Comparison of ENCODE assay signal across 8 mouse cellular contexts in the genomic region with DNA sequence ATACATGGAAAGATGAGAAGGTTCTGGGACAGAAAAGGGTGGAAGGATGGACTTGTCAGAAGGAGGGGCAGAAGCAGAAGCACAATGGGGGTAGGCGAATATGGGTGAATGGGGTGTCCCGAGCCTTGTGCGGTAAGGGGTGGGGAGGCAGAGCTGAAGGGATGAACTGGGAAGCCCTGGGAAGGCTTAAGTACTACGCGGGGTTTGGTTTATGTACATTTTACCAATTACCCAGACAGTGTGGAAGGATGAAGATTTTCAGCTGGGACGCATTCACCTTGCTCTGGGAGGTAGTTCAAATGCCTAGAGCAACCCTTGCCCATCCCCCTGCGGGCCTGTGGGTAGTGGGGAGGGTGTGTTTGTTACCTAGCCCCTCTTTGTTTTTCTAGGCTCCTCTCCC. TPM values are rescaled to one million over a fixed set of nuclear protein-coding genes. Genes with fewer than 3 reads are reported as not detected.
A peak's percentile ranks its signal among the peaks of the same experiment; 100 is the strongest.
DNase-seq lines count a peak whose midpoint lies in the region; ATAC-seq and TF ChIP-seq lines count a peak whose summit lies in the region.

No protein-coding gene starts in this region.

- H3K27me3 ChIP-seq in thymus, adult 2 months (ENCODE audit: control insufficient read depth, insufficient read depth, low read length) = no peaks in the 10 kb centered on the region
- 0 out of 2 replicates have a peak, but pooled peaks cover 2% of the 10 kb centered on the region for H3K27me3 ChIP-seq in limb, embryonic 15.5 days
- no peaks in the 10 kb centered on the region; the same call in 1 of the 2 replicates for H3K27me3 ChIP-seq in stomach, postnatal 0 days (ENCODE audit: control insufficient read depth, insufficient read depth, low read length)

- ATAC-seq in limb, embryonic 15.5 days (ENCODE audit: insufficient number of reproducible peaks, low FRiP score, low TSS enrichment, low read depth) = no peak
- ATAC-seq in stomach, postnatal 0 days (ENCODE audit: low FRiP score, low TSS enrichment) = no peak
- no peak for ATAC-seq in monocyte, adult 5-6 weeks (replicated peaks; ENCODE audit: insufficient number of reproducible peaks, low FRiP score, low TSS enrichment, poor library complexity, severe bottlenecking)

- WGBS in thymus, adult 2 months = 75% methylated on average over 7 of the region's 7 CpGs
- 25% methylated on average over 7 of the region's 7 CpGs for WGBS in limb, embryonic 15.5 days
- WGBS in stomach, postnatal 0 days = 30% methylated on average over 7 of the region's 7 CpGs

- H3K36me3 ChIP-seq in thymus, adult 2 months (ENCODE audit: control insufficient read depth, insufficient read depth, low read length) = 0 out of 2 replicates have a peak, but pooled peaks cover 3% of the 10 kb centered on the region
- peaks cover 21% of the 10 kb centered on the region for H3K36me3 ChIP-seq in limb, embryonic 15.5 days
- no peaks in the 10 kb centered on the region for H3K36me3 ChIP-seq in stomach, postnatal 0 days (ENCODE audit: control insufficient read depth, insufficient read depth, low read length)

- peaks cover 41% of the 10 kb centered on the region for H3K4me1 ChIP-seq in thymus, adult 2 months (replicated peaks; ENCODE audit: control insufficient read depth, insufficient read depth, low read length)
- peaks cover 28% of the 10 kb centered on the region for H3K4me1 ChIP-seq in limb, embryonic 15.5 days
- peaks cover 4% of the 10 kb centered on the region for H3K4me1 ChIP-seq in stomach, postnatal 0 days (replicated peaks; ENCODE audit: control insufficient read depth, insufficient read depth)

- H3K9ac ChIP-seq in limb, embryonic 15.5 days = peak overlapping the region; percentile 60
- H3K9ac ChIP-seq in stomach, postnatal 0 days (ENCODE audit: low read length) = peak overlapping the region; percentile 70

- H3K27ac ChIP-seq in thymus, adult 2 months (ENCODE audit: control insufficient read depth, insufficient read depth, low read length) = peak overlapping the region; percentile 94
- H3K27ac ChIP-seq in limb, embryonic 15.5 days = peak overlapping the region; percentile 51; the same call in 1 of the 2 replicates
- peak overlapping the region; percentile 65; the same call in 1 of the 2 replicates for H3K27ac ChIP-seq in stomach, postnatal 0 days (replicated peaks)

- no peak for TF ChIP-seq CTCF in thymus, adult 2 months (IDR thresholded peaks at IDR 0.05; ENCODE audit: borderline replicate concordance, control insufficient read depth, extremely low read depth, insufficient read depth, low read length, poor library complexity)
- no peak for TF ChIP-seq CTCF in stomach, postnatal 0 days (IDR thresholded peaks at IDR 0.05; ENCODE audit: low read depth)

- peak; percentile 49 for DNase-seq in cerebellum, adult 9-11 months
- DNase-seq in cerebellum, postnatal 36 days = no peak
- no peak for DNase-seq in thymus, adult 2 months
- DNase-seq in thymus, postnatal 25 days = no peak
- DNase-seq in stomach, postnatal 0 days (ENCODE audit: low spot score) = no peak
- no peak for DNase-seq in urinary bladder, adult 2 months (ENCODE audit: low spot score)

- no peaks in the 10 kb centered on the region for H3K9me3 ChIP-seq in limb, embryonic 15.5 days
- no peaks in the 10 kb centered on the region for H3K9me3 ChIP-seq in stomach, postnatal 0 days (ENCODE audit: control insufficient read depth, low read length)

- no peak for TF ChIP-seq POLR2A in thymus, adult 2 months (IDR thresholded peaks at IDR 0.05; ENCODE audit: control insufficient read depth, extremely low read depth, insufficient read depth, low read length, poor library complexity)

- peak overlapping the region; percentile 91 for H3K4me3 ChIP-seq in thymus, adult 2 months (ENCODE audit: control insufficient read depth, insufficient read depth, low read length)
- H3K4me3 ChIP-seq in limb, embryonic 15.5 days = peak overlapping the region; percentile 59
- H3K4me3 ChIP-seq in stomach, postnatal 0 days (ENCODE audit: low read depth, low read length) = peak overlapping the region; percentile 54

- TF ChIP-seq EP300 in stomach, postnatal 0 days (optimal IDR thresholded peaks at IDR 0.05) = no peak

- H3K4me2 ChIP-seq in limb, embryonic 15.5 days = peak overlapping the region; percentile 88
- H3K4me2 ChIP-seq in stomach, postnatal 0 days (replicated peaks; ENCODE audit: low read depth) = peak overlapping the region; percentile 92

RNA-seq across cellular contexts. Expression of gene Rad9a, which starts 0.7 kb away (rescaled TPM):
- polyA plus RNA-seq in thymus, adult 2 months (2012; rRNA removed) = 119 and 143 TPM in 2 replicates
- 31.6 and 33.5 TPM in 2 replicates for polyA plus RNA-seq in limb, embryonic 15.5 days (2015; fragmentation: Nextera tagmentation; extraction: Ambion mirVana)
- 11.0 and 11.3 TPM in 2 replicates for polyA plus RNA-seq in stomach, postnatal 0 days (2015; fragmentation: Nextera tagmentation; extraction: Ambion mirVana)
- 19.2 and 23.2 TPM in 2 replicates for polyA plus RNA-seq in urinary bladder, adult 2 months (2012; rRNA removed)
- 19.1 to 26.3 TPM (median 20.7 TPM) in 3 replicates for total RNA-seq in monocyte, adult 5-6 weeks (2017)

RNA-seq across cellular contexts. Expression of gene Ppp1ca, which starts 10.3 kb away (rescaled TPM):
- polyA plus RNA-seq in thymus, adult 2 months (2012; rRNA removed) = 897 and 1,014 TPM in 2 replicates
- 759 and 834 TPM in 2 replicates for polyA plus RNA-seq in limb, embryonic 15.5 days (2015; fragmentation: Nextera tagmentation; extraction: Ambion mirVana)
- 497 and 506 TPM in 2 replicates for polyA plus RNA-seq in stomach, postnatal 0 days (2015; fragmentation: Nextera tagmentation; extraction: Ambion mirVana)
- polyA plus RNA-seq in urinary bladder, adult 2 months (2012; rRNA removed) = 257 and 304 TPM in 2 replicates
- total RNA-seq in monocyte, adult 5-6 weeks (2017) = 479 to 544 TPM (median 541 TPM) in 3 replicates

RNA-seq across cellular contexts. Expression of gene Tbc1d10c, which starts 11.1 kb away (rescaled TPM):
- polyA plus RNA-seq in thymus, adult 2 months (2012; rRNA removed) = 622 and 718 TPM in 2 replicates
- polyA plus RNA-seq in limb, embryonic 15.5 days (2015; fragmentation: Nextera tagmentation; extraction: Ambion mirVana) = 3.9 and 4.5 TPM in 2 replicates
- 2.3 and 2.9 TPM in 2 replicates for polyA plus RNA-seq in stomach, postnatal 0 days (2015; fragmentation: Nextera tagmentation; extraction: Ambion mirVana)
- 2.9 and 3.9 TPM in 2 replicates for polyA plus RNA-seq in urinary bladder, adult 2 months (2012; rRNA removed)
- total RNA-seq in monocyte, adult 5-6 weeks (2017) = 71.5 to 178 TPM (median 83.5 TPM) in 3 replicates

RNA-seq across cellular contexts. Expression of gene Clcf1, which starts 11.9 kb away (rescaled TPM):
- polyA plus RNA-seq in thymus, adult 2 months (2012; rRNA removed) = 32.9 and 36.1 TPM in 2 replicates
- 8.1 and 8.4 TPM in 2 replicates for polyA plus RNA-seq in limb, embryonic 15.5 days (2015; fragmentation: Nextera tagmentation; extraction: Ambion mirVana)
- 3.2 and 3.6 TPM in 2 replicates for polyA plus RNA-seq in stomach, postnatal 0 days (2015; fragmentation: Nextera tagmentation; extraction: Ambion mirVana)
- 10.8 and 13.1 TPM in 2 replicates for polyA plus RNA-seq in urinary bladder, adult 2 months (2012; rRNA removed)
- 10.2 to 28.8 TPM (median 19.7 TPM) in 3 replicates for total RNA-seq in monocyte, adult 5-6 weeks (2017)

RNA-seq across cellular contexts. Expression of gene AC109138.7, which starts 12.0 kb away (rescaled TPM):
- polyA plus RNA-seq in thymus, adult 2 months (2012; rRNA removed) = not detected in 2 replicates
- polyA plus RNA-seq in limb, embryonic 15.5 days (2015; fragmentation: Nextera tagmentation; extraction: Ambion mirVana) = not detected in 2 replicates
- polyA plus RNA-seq in stomach, postnatal 0 days (2015; fragmentation: Nextera tagmentation; extraction: Ambion mirVana) = not detected in 2 replicates
- not detected in 2 replicates for polyA plus RNA-seq in urinary bladder, adult 2 months (2012; rRNA removed)
- not detected in 3 replicates for total RNA-seq in monocyte, adult 5-6 weeks (2017)

Comparison
In these comparisons a context has a peak if more than half of its experiments do, and no peak if none do; other contexts are left out.
1. RNA of gene Tbc1d10c, which starts 11.1 kb away (polyA plus RNA-seq): 622 to 718 TPM in thymus, adult 2 months; 3.9 to 4.5 TPM in limb, embryonic 15.5 days, 2.9 to 3.9 TPM in urinary bladder, adult 2 months and 2.3 to 2.9 TPM in stomach, postnatal 0 days; every median in the first group is over 100 times any median in the second.
2. Peak in every context shown above with its lines, with median percentiles within 50 percentile points of each other: H3K27ac ChIP-seq and H3K4me3 ChIP-seq.